Mouse (Mus musculus) forebrain, embryonic 14.5 days (tissue): Measurements from ENCODE around the gene Ttc21a. TPM values are rescaled to one million over a fixed set of nuclear protein-coding genes. Genes with fewer than 3 reads are reported as not detected.
"Not testable (repeated sequence)": the region's sequence is repeated elsewhere in the genome, so short reads cannot be mapped to it uniquely, and the experiment has no call there.

Experiments used
- ATAC-seq: fragments of 200-750 bp; cut with Nextera tagmentation; 2 replicates; pipeline ENCODE4 v1.8.0; 2017; ENCODE audit warnings: mild to moderate bottlenecking, moderate library complexity
- DNase-seq: peaks from one replicate; pipeline ENCODE4 v3.0.0-alpha.2; 2015; ENCODE audit warnings: low spot score
- H3K27ac ChIP-seq: fragments of 300-500 bp; sonication (generic); 2 replicates; pipeline ENCODE4 v1.5.1; 2014; ENCODE audit warnings: low read depth, mild to moderate bottlenecking, control low read depth, low read length, moderate library complexity
- H3K27me3 ChIP-seq: fragments of 300-500 bp; sonication (generic); replicated peaks from 2 replicates; pipeline ENCODE4 v1.6.1; 2014; ENCODE audit warnings: low read length, control low read depth, mixed read lengths; ENCODE audit not compliant: control insufficient read depth, insufficient read depth
- H3K36me3 ChIP-seq: fragments of 300-500 bp; sonication (generic); 2 replicates; pipeline ENCODE4 v1.6.1; 2014; ENCODE audit warnings: low read length, control low read depth; ENCODE audit not compliant: control insufficient read depth, insufficient read depth
- H3K4me1 ChIP-seq: fragments of 300-500 bp; sonication (generic); 2 replicates; pipeline ENCODE4 v1.6.1; 2014; ENCODE audit warnings: antibody characterized with exemption, low read length, control low read depth; ENCODE audit not compliant: control insufficient read depth, insufficient read depth
- H3K4me2 ChIP-seq: fragments of 300-500 bp; sonication (generic); 2 replicates; pipeline ENCODE4 v1.6.1; 2014; ENCODE audit warnings: mild to moderate bottlenecking, control low read depth, low read length
- H3K4me3 ChIP-seq: fragments of 300-500 bp; sonication (generic); 2 replicates; pipeline ENCODE4 v1.5.1; 2014; ENCODE audit warnings: low read depth, low read length, control low read depth
- H3K9ac ChIP-seq: fragments of 300-500 bp; sonication (generic); 2 replicates; pipeline ENCODE4 v1.6.1; 2014; ENCODE audit warnings: mild to moderate bottlenecking, low read length, control low read depth, moderate library complexity
- H3K9me3 ChIP-seq: fragments of 300-500 bp; sonication (generic); replicated peaks from 2 replicates; pipeline ENCODE4 v1.6.1; 2016; ENCODE audit warnings: low read length, control low read depth, mixed read lengths; ENCODE audit not compliant: control insufficient read depth
- WGBS: fragments of 180-500 bp; shearing (Covaris S2); extraction: QIAGEN DNeasy Blood & Tissue Kit; methylation state at CpG from one replicate; pipeline ENCODE4 v1.1.7; 2014; 5-methylcytosine and 5-hydroxymethylcytosine counted together
- polyA plus RNA-seq: library from polyadenylated mRNA; unstranded; fragments of >200 nt; fragmentation: Nextera tagmentation; extraction: Ambion mirVana; gene quantifications from 2 replicates; pipeline ENCODE4 v1.2.1, GENCODE M21; 2014

The Ttc21a gene
- polyA plus RNA-seq, 1 experiment from 2014 or later: 0.29 TPM

DNA sequence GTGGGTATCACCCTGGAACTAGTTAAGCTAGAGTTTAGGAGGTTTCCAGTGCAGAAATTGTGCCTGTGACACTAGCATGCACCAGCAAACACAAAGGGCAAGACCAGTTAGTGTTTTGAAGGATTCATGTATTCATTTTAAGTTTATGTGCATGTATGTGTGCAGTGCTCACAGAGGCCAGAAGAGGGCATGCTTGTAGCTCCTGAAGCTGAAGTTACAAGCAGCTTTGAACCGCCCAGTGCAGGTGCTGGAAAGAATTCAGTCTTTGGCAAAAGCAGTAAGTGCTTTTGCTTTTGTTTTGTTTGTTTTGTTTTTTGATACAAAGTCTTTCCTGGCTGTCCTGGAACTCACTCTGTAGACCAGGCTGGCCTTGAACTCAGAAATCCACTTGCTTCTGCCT lies 70.4 kb downstream of the Ttc21a start:
- WGBS: 81% methylated on average over 1 of the region's 1 CpGs
- Histone ChIP-seq H3K27ac (no peak overlapping the region), H3K9ac (no peak overlapping the region), H3K4me2 (no peak overlapping the region), H3K27me3 (no peaks in the 10 kb centered on the region), H3K36me3 (no peaks in the 10 kb centered on the region), H3K9me3 (no peaks in the 10 kb centered on the region), H3K4me3 (no peak overlapping the region), H3K4me1 (peaks cover 4% of the 10 kb centered on the region)
- no peak for DNase-seq
- no peak for ATAC-seq

DNA sequence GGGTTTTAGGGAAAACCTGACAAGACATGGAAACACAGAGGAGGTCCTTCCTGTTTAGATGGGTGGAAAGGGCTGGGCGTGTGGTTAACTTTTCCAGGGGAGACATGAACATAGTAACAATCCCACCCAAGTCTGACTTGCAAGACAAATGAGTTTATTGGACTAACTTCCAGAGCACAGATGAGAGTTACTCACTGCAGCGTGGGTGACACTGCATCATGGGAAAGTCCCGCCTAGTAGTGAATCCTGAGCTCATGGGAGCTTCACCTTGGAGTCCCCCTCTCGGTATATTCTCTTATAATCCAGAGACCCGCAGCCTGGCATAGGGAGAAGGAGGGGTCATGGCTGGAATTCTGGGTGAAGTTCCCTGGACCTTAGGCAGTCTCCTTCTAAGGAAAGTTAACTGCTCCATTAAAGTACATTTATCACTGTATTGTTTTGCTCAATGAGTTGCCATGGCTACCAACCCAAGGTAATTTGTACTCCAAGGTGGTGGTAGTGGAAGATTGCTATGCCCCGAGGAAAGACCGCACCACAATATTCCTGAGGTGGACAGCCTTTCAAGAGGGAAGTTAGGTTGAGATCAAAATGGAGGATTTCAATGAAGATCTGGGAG lies 71.9 kb downstream of the Ttc21a start:
- 80% methylated on average over 7 of the region's 7 CpGs for WGBS
- no peak overlapping the region for H3K4me2 ChIP-seq

GRCm38 (mm10) chr9:120009871-120010270 lies 72.5 kb downstream of the Ttc21a start:
- ATAC-seq: no peak
- Histone ChIP-seq H3K4me1 (peaks cover 4% of the 10 kb centered on the region), H3K27ac (no peak overlapping the region), H3K27me3 (no peaks in the 10 kb centered on the region), H3K36me3 (no peaks in the 10 kb centered on the region), H3K4me3 (no peak overlapping the region), H3K9me3 (no peaks in the 10 kb centered on the region), H3K4me2 (no peak overlapping the region), H3K9ac (no peak overlapping the region)
- 99% methylated on average over 3 of the region's 3 CpGs for WGBS
- DNase-seq: no peak

More for the DNA sequence above, 71.9 kb downstream of the Ttc21a start:
- ATAC-seq: no peak
- no peak overlapping the region for H3K4me3 ChIP-seq
- H3K27ac ChIP-seq: no peak overlapping the region
- H3K36me3 ChIP-seq: no peaks in the 10 kb centered on the region
- peaks cover 4% of the 10 kb centered on the region for H3K4me1 ChIP-seq
- H3K9me3 ChIP-seq: no peaks in the 10 kb centered on the region
- no peak for DNase-seq
- no peaks in the 10 kb centered on the region for H3K27me3 ChIP-seq
- H3K9ac ChIP-seq: no peak overlapping the region

GRCm38 (mm10) chr9:120010781-120011511 lies 73.5 kb downstream of the Ttc21a start:
- ATAC-seq (peak; percentile 95), DNase-seq (peak; percentile 98)
- H3K9me3 ChIP-seq: no peaks in the 10 kb centered on the region
- peak overlapping the region; percentile 79 for H3K4me2 ChIP-seq
- peak overlapping the region; percentile 41 for H3K4me3 ChIP-seq
- H3K27ac ChIP-seq: peak overlapping the region; percentile 87
- H3K9ac ChIP-seq: peak overlapping the region; percentile 58
- H3K36me3 ChIP-seq: no peaks in the 10 kb centered on the region
- WGBS: 2% methylated on average over 57 of the region's 60 CpGs
- peaks cover 4% of the 10 kb centered on the region for H3K4me1 ChIP-seq
- H3K27me3 ChIP-seq: no peaks in the 10 kb centered on the region

DNA sequence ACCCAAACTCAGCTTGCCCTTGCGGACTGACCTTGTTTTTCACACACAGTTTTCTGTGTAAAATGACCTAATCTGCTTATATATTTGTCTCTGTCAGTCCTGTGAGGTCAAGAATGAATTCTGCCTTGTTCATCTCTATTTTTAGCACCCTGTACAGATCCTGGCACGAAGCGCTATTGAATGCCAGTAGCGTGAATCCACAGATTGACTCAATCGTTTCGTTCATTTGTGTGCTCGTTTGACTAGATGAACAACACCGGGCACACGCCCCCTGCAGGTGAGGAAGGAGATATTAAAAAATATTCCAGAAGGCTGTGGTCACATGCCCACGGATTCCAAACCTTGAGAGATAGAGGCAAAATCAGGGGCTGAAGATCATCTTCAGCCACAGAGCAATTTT lies 74.1 kb downstream of the Ttc21a start:
- H3K9ac ChIP-seq: peak overlapping the region; percentile 58
- H3K27ac ChIP-seq: peak overlapping the region; percentile 87
- peak; percentile 77 for ATAC-seq
- H3K4me3 ChIP-seq: peak overlapping the region; percentile 41
- peak; percentile 94 for DNase-seq
- H3K27me3 ChIP-seq: no peaks in the 10 kb centered on the region
- peaks cover 4% of the 10 kb centered on the region for H3K4me1 ChIP-seq
- H3K4me2 ChIP-seq: peak overlapping the region; percentile 79
- under 1% methylated on average over 10 of the region's 10 CpGs for WGBS
- no peaks in the 10 kb centered on the region for H3K9me3 ChIP-seq
- H3K36me3 ChIP-seq: no peaks in the 10 kb centered on the region

- H3K9ac ChIP-seq, DNase-seq, H3K9me3 ChIP-seq, H3K27me3 ChIP-seq, H3K4me2 ChIP-seq, H3K4me1 ChIP-seq, H3K27ac ChIP-seq, ATAC-seq, H3K4me3 ChIP-seq, H3K36me3 ChIP-seq: not testable (repeated sequence)
- 87% methylated on average over 6 of the region's 6 CpGs for WGBS
Observed at GRCm38 (mm10) chr9:120012161-120012560, 74.8 kb downstream of the Ttc21a start.

- H3K9me3 ChIP-seq: no peaks in the 10 kb centered on the region
- WGBS: 90% methylated on average over 5 of the region's 5 CpGs
- ATAC-seq (no peak), DNase-seq (no peak)
- no peak overlapping the region for H3K27ac ChIP-seq
- H3K27me3 ChIP-seq: no peaks in the 10 kb centered on the region
- no peak overlapping the region for H3K9ac ChIP-seq
- H3K4me3 ChIP-seq: no peak overlapping the region
- no peak overlapping the region for H3K4me2 ChIP-seq
- no peaks in the 10 kb centered on the region for H3K36me3 ChIP-seq
- H3K4me1 ChIP-seq: peaks cover 4% of the 10 kb centered on the region
Observed at GRCm38 (mm10) chr9:120012781-120013180, 75.4 kb downstream of the Ttc21a start.

DNA sequence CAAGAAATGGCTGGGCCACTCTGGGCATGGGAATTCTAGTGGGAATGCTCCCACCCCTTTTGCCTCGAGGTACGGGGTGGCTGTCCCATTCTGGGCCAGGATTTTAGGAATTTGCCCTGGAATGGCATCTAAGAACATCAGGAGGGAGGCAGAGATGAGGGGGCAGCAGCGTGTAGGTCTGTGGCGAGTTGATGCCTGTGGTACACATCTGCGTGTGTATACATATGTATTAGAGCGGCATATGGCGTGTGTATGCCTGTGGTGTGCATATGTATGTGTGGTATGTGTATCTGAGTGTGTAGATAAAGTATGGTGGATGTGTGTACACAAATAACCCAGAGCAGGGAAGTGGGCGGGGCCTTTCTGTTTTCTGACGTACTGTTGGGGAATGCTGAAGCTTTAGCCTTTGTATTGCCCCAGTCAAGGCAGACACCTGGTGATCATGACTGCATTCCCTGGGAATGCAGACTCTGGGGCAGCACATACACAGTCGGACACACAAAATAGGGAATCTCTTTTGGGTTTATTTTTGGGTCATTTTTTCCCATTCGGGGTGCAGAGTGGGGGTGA lies 75.9 kb downstream of the Ttc21a start:
- Histone ChIP-seq H3K9ac (no peak overlapping the region), H3K27me3 (no peaks in the 10 kb centered on the region), H3K36me3 (no peaks in the 10 kb centered on the region), H3K4me2 (no peak overlapping the region), H3K4me1 (peaks cover 4% of the 10 kb centered on the region), H3K27ac (no peak overlapping the region), H3K9me3 (no peaks in the 10 kb centered on the region), H3K4me3 (no peak overlapping the region)
- WGBS: 74% methylated on average over 11 of the region's 11 CpGs
- DNase-seq (no peak), ATAC-seq (no peak)

DNA sequence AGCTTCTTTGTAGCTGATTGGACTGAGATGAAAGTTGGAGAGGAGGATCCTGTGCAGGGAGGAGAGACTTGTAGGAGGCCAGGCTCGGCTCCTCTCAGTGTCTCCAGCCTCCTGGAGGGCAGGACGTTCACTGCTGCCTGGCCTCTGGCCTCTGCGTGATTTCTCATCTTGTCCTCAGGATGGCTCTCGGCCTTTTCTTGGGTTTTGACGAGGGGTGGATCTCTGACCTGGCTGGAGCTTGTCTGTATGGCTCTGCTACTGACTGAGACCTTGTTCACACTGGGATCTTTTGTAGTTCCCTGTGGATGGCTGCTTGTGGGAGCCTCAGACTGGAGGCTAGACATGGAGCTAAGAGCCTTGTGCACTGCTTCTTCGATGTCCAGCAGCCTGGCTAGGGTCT lies 77.4 kb downstream of the Ttc21a start:
- Histone ChIP-seq H3K27me3 (no peaks in the 10 kb centered on the region), H3K36me3 (no peaks in the 10 kb centered on the region), H3K9ac (no peak overlapping the region), H3K4me3 (no peak overlapping the region), H3K9me3 (no peaks in the 10 kb centered on the region), H3K4me2 (no peak overlapping the region), H3K4me1 (peaks cover 4% of the 10 kb centered on the region), H3K27ac (no peak overlapping the region)
- DNase-seq (no peak), ATAC-seq (no peak)
- 67% methylated on average over 6 of the region's 6 CpGs for WGBS
